Mouse (Mus musculus): ENCODE measurements around the gene Prune2.
"Not testable (repeated sequence)": the region's sequence is repeated elsewhere in the genome, so short reads cannot be mapped to it uniquely, and the experiment has no call there.

The Prune2 gene

GRCm38 (mm10) chr19:17125380-17125779 lies 169.5 kb downstream of the Prune2 start:
- no peak for DNase-seq (ENCODE audit: low spot score in 2 of 2)

- DNase-seq (ENCODE audit: low spot score in 2 of 2): no peak
Observed at GRCm38 (mm10) chr19:17130544-17130943, 174.6 kb downstream of the Prune2 start.

- DNase-seq (ENCODE audit: low spot score in 2 of 2): peak in 1 of 2 experiments; percentile 5
Observed at GRCm38 (mm10) chr19:17136677-17137460, 181.0 kb downstream of the Prune2 start.

- DNase-seq (ENCODE audit: low spot score in 2 of 2): no peak
Observed at GRCm38 (mm10) chr19:17137656-17138055, 181.7 kb downstream of the Prune2 start.

GRCm38 (mm10) chr19:17138144-17138915 lies 182.4 kb downstream of the Prune2 start:
- no peak for DNase-seq (ENCODE audit: low spot score in 2 of 2)

- no peak for DNase-seq (ENCODE audit: low spot score in 2 of 2)
Observed at GRCm38 (mm10) chr19:17140016-17140914, 184.3 kb downstream of the Prune2 start.

- DNase-seq (ENCODE audit: low spot score in 2 of 2): no peak
Observed at GRCm38 (mm10) chr19:17143245-17143644, 187.3 kb downstream of the Prune2 start.

GRCm38 (mm10) chr19:17144205-17144604 lies 188.3 kb downstream of the Prune2 start:
- DNase-seq (ENCODE audit: low spot score in 2 of 2): no peak

- DNase-seq (ENCODE audit: low spot score in 2 of 2): no peak
Observed at GRCm38 (mm10) chr19:17150064-17150463, 194.1 kb downstream of the Prune2 start.

- DNase-seq (ENCODE audit: low spot score in 2 of 2): no peak
Observed at GRCm38 (mm10) chr19:17151781-17152180, 195.9 kb downstream of the Prune2 start.

- DNase-seq (ENCODE audit: low spot score in 2 of 2): peak in 1 of 2 experiments; percentile 24
Observed at GRCm38 (mm10) chr19:17152461-17152860, 196.5 kb downstream of the Prune2 start.

- no peak for DNase-seq (ENCODE audit: low spot score in 2 of 2)
Observed at GRCm38 (mm10) chr19:17153911-17154639, 198.2 kb downstream of the Prune2 start.

GRCm38 (mm10) chr19:17155216-17155615 lies 199.3 kb downstream of the Prune2 start:
- no peak for DNase-seq (ENCODE audit: low spot score in 2 of 2)

GRCm38 (mm10) chr19:17159676-17160075 lies 203.8 kb downstream of the Prune2 start:
- no peak for DNase-seq (ENCODE audit: low spot score in 2 of 2)

- no peak for DNase-seq (ENCODE audit: low spot score in 2 of 2)
Observed at GRCm38 (mm10) chr19:17160231-17160630, 204.3 kb downstream of the Prune2 start.

GRCm38 (mm10) chr19:17163511-17163953 lies 207.6 kb downstream of the Prune2 start:
- DNase-seq (ENCODE audit: low spot score in 2 of 2): peak; percentile 39 to 55

- DNase-seq (ENCODE audit: low spot score in 2 of 2): peak in 1 of 2 experiments; percentile 20
Observed at GRCm38 (mm10) chr19:17166288-17166687, 210.4 kb downstream of the Prune2 start.

GRCm38 (mm10) chr19:17168186-17168585 lies 212.3 kb downstream of the Prune2 start:
- peak; percentile 56 to 78 for DNase-seq (ENCODE audit: low spot score in 2 of 2)

GRCm38 (mm10) chr19:17169746-17170145 lies 213.8 kb downstream of the Prune2 start:
- DNase-seq (ENCODE audit: low spot score in 2 of 2): no peak

- not testable (repeated sequence) for DNase-seq (ENCODE audit: low spot score in 2 of 2)
Observed at GRCm38 (mm10) chr19:17174501-17174900, 218.6 kb downstream of the Prune2 start.

GRCm38 (mm10) chr19:17180506-17180905 lies 224.6 kb downstream of the Prune2 start:
- DNase-seq (ENCODE audit: low spot score in 2 of 2): no peak

Measured in natural killer cell, adult 2 months (primary cell).